ENCODE assay signal across 8 mouse cellular contexts in the genomic region with DNA sequence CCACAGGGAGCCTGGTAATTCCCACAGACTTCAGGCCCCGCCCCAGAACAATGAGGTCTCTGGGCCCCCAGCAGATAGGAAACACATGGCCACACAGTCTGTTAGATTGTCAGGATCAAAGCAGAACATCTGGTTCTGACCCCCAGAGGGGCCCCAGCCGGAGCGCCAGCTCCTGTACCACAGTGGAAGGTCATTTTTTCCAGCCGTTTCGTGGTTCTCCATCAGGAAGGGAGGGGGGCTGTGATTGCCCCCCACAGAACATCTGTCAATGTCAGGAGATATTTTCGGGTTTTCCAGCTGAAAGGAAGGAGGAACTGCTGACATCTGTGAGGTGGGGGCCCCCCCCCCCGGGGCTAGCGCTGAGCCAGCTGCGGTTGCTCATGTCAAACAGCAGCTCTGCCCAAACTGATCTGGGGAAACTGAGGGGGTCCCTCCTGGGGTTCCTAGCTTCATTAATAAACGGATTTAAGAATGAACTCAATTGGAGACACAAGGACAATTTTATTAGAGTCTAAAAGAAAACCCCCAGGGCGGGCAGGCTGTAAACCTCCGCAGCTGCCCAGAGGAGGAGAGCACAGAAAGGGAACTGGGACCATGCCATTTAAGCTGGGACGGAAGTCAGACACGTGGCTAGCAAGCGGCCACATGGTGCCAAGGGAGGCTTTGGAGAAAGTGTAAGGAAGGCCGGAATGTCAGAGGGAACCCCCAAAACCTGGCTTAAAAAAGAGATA. TPM values are rescaled to one million over a fixed set of nuclear protein-coding genes. Genes with fewer than 3 reads are reported as not detected.
A peak's percentile ranks its signal among the peaks of the same experiment; 100 is the strongest.
DNase-seq lines count a peak whose midpoint lies in the region; ATAC-seq and TF ChIP-seq lines count a peak whose summit lies in the region.

No protein-coding gene starts in this region.

- H3K4me1 ChIP-seq in kidney, embryonic 15.5 days: peaks cover 46% of the 10 kb centered on the region
- H3K4me1 ChIP-seq in embryonic facial prominence, embryonic 15.5 days: peaks cover 21% of the 10 kb centered on the region
- H3K4me1 ChIP-seq in lung, adult 2 months (ENCODE audit: control insufficient read depth, insufficient read depth, low read length): peaks cover 3% of the 10 kb centered on the region; the same call in 1 of the 2 replicates
- peaks cover 11% of the 10 kb centered on the region for H3K4me1 ChIP-seq in neural tube, embryonic 14.5 days (ENCODE audit: control insufficient read depth, insufficient read depth, low read length)

- no peaks in the 10 kb centered on the region for H3K36me3 ChIP-seq in kidney, embryonic 15.5 days
- no peaks in the 10 kb centered on the region for H3K36me3 ChIP-seq in embryonic facial prominence, embryonic 15.5 days
- no peaks in the 10 kb centered on the region for H3K36me3 ChIP-seq in neural tube, embryonic 14.5 days (ENCODE audit: control insufficient read depth, insufficient read depth, low read length)

- no peaks in the 10 kb centered on the region for H3K9me3 ChIP-seq in kidney, embryonic 15.5 days (replicated peaks)
- H3K9me3 ChIP-seq in embryonic facial prominence, embryonic 15.5 days (replicated peaks): no peaks in the 10 kb centered on the region
- H3K9me3 ChIP-seq in neural tube, embryonic 14.5 days (ENCODE audit: control insufficient read depth, low read length): no peaks in the 10 kb centered on the region

- 0 out of 2 replicates have a peak overlapping the region, but pooled peaks have one; percentile 6 for H3K9ac ChIP-seq in kidney, embryonic 15.5 days
- H3K9ac ChIP-seq in embryonic facial prominence, embryonic 15.5 days: no peak overlapping the region
- no peak overlapping the region; the same call in 1 of the 2 replicates for H3K9ac ChIP-seq in neural tube, embryonic 14.5 days (replicated peaks; ENCODE audit: low read depth, low read length)

- H3K4me3 ChIP-seq in kidney, embryonic 15.5 days (replicated peaks): 0 out of 2 replicates have a peak overlapping the region, but pooled peaks have one; percentile 7
- 0 out of 2 replicates have a peak overlapping the region, but pooled peaks have one; percentile 2 for H3K4me3 ChIP-seq in embryonic facial prominence, embryonic 15.5 days (replicated peaks)
- no peak overlapping the region for H3K4me3 ChIP-seq in lung, adult 2 months (replicated peaks; ENCODE audit: extremely low read depth, low read depth, low read length)
- no peak overlapping the region for H3K4me3 ChIP-seq in neural tube, embryonic 14.5 days (ENCODE audit: low read depth, low read length)

- peak overlapping the region; percentile 46 for H3K4me2 ChIP-seq in kidney, embryonic 15.5 days
- H3K4me2 ChIP-seq in embryonic facial prominence, embryonic 15.5 days (replicated peaks): peak overlapping the region; percentile 39
- H3K4me2 ChIP-seq in neural tube, embryonic 14.5 days (ENCODE audit: low read depth, low read length): peak overlapping the region; percentile 20; the same call in 1 of the 2 replicates

- TF ChIP-seq CTCF in lung, adult 2 months (IDR thresholded peaks at IDR 0.05; ENCODE audit: insufficient read depth, low read length): no peak

- no peak for TF ChIP-seq POLR2A in lung, adult 2 months (IDR thresholded peaks at IDR 0.05; ENCODE audit: borderline replicate concordance, extremely low read depth, low read depth, low read length)

- ATAC-seq in kidney, embryonic 15.5 days (replicated peaks; ENCODE audit: low FRiP score): peak; percentile 78
- ATAC-seq in embryonic facial prominence, embryonic 15.5 days (ENCODE audit: insufficient number of reproducible peaks, low FRiP score, low TSS enrichment, low read depth): peak; percentile 48; the same call in 1 of the 2 replicates
- peak; percentile 57 to 73 for ATAC-seq in hematopoietic stem cell, adult 5-6 weeks (replicated peaks in 1 of 2; ENCODE audit: insufficient read depth in 1 of 2, low FRiP score in 2 of 2, low TSS enrichment in 1 of 2, low read depth in 1 of 2, poor library complexity in 2 of 2, severe bottlenecking in 2 of 2)
- ATAC-seq in neural tube, embryonic 14.5 days (ENCODE audit: low read depth): peak; percentile 58; the same call in 1 of the 2 replicates

- no peaks in the 10 kb centered on the region for H3K27me3 ChIP-seq in kidney, embryonic 15.5 days
- H3K27me3 ChIP-seq in embryonic facial prominence, embryonic 15.5 days: no peaks in the 10 kb centered on the region
- no peaks in the 10 kb centered on the region for H3K27me3 ChIP-seq in neural tube, embryonic 14.5 days (ENCODE audit: control insufficient read depth, insufficient read depth, low read length)

- WGBS in kidney, embryonic 15.5 days: 1% methylated on average over 16 of the region's 16 CpGs
- 2% methylated on average over 16 of the region's 16 CpGs for WGBS in embryonic facial prominence, embryonic 15.5 days
- WGBS in lung, adult 2 months: 7% methylated on average over 16 of the region's 16 CpGs
- 3% methylated on average over 16 of the region's 16 CpGs for WGBS in neural tube, embryonic 14.5 days

- no peak for DNase-seq in kidney, adult 11 months
- peak; percentile 20 for DNase-seq in lung, adult 2 months
- DNase-seq in layer of hippocampus, postnatal 10 days (ENCODE audit: low spot score in 2 of 2): no peak
- DNase-seq in T-cell, adult 2 months (ENCODE audit: low spot score): no peak

- H3K27ac ChIP-seq in kidney, embryonic 15.5 days: peak overlapping the region; percentile 80
- no peak overlapping the region for H3K27ac ChIP-seq in embryonic facial prominence, embryonic 15.5 days (replicated peaks)
- 0 out of 2 replicates have a peak overlapping the region, but pooled peaks have one; percentile 2 for H3K27ac ChIP-seq in neural tube, embryonic 14.5 days (ENCODE audit: low read depth, low read length)

RNA-seq across cellular contexts. Expression of a gene that starts 16.0 kb away (rescaled TPM):
- 26.8 and 28.8 TPM in 2 replicates for polyA plus RNA-seq in kidney, embryonic 15.5 days (2015; fragmentation: Nextera tagmentation; extraction: Ambion mirVana)
- 47.0 and 55.0 TPM in 2 replicates for polyA plus RNA-seq in embryonic facial prominence, embryonic 15.5 days (2015; fragmentation: Nextera tagmentation; extraction: Ambion mirVana)
- 128 and 156 TPM in 2 replicates for total RNA-seq in hematopoietic stem cell, adult 5-6 weeks (2017)
- polyA plus RNA-seq in lung, adult 2 months (2012; rRNA removed): 40.6 and 49.6 TPM in 2 replicates
- 9.2 and 11.8 TPM in 2 replicates for polyA plus RNA-seq in neural tube, embryonic 14.5 days (2014; fragmentation: Nextera tagmentation; extraction: Ambion mirVana)
- total RNA-seq in layer of hippocampus, postnatal 10 days (2021): 10 to 100 TPM; 64.7 to 68.5 TPM

RNA-seq across cellular contexts. Expression of a gene that starts 18.5 kb away (rescaled TPM):
- 20.3 and 20.7 TPM in 2 replicates for polyA plus RNA-seq in kidney, embryonic 15.5 days (2015; fragmentation: Nextera tagmentation; extraction: Ambion mirVana)
- polyA plus RNA-seq in embryonic facial prominence, embryonic 15.5 days (2015; fragmentation: Nextera tagmentation; extraction: Ambion mirVana): 17.0 and 18.6 TPM in 2 replicates
- total RNA-seq in hematopoietic stem cell, adult 5-6 weeks (2017): 5.4 and 8.2 TPM in 2 replicates
- polyA plus RNA-seq in lung, adult 2 months (2012; rRNA removed): 29.2 and 34.6 TPM in 2 replicates
- polyA plus RNA-seq in neural tube, embryonic 14.5 days (2014; fragmentation: Nextera tagmentation; extraction: Ambion mirVana): 18.8 and 24.4 TPM in 2 replicates
- 10 to 100 TPM; 45.5 to 60.7 TPM for total RNA-seq in layer of hippocampus, postnatal 10 days (2021)

RNA-seq across cellular contexts. Expression of a gene that starts 58.1 kb away (rescaled TPM):
- polyA plus RNA-seq in kidney, embryonic 15.5 days (2015; fragmentation: Nextera tagmentation; extraction: Ambion mirVana): not detected in 2 replicates
- polyA plus RNA-seq in embryonic facial prominence, embryonic 15.5 days (2015; fragmentation: Nextera tagmentation; extraction: Ambion mirVana): not detected in 2 replicates
- not detected in 2 replicates for total RNA-seq in hematopoietic stem cell, adult 5-6 weeks (2017)
- not detected in 2 replicates for polyA plus RNA-seq in lung, adult 2 months (2012; rRNA removed)
- polyA plus RNA-seq in neural tube, embryonic 14.5 days (2014; fragmentation: Nextera tagmentation; extraction: Ambion mirVana): 0.08 TPM in 1 of 2 replicates, not detected in the other
- under 1 TPM; 0.21 to 0.69 TPM for total RNA-seq in layer of hippocampus, postnatal 10 days (2021)

Comparison
In these comparisons a context has a peak if more than half of its experiments do, and no peak if none do; other contexts are left out.
1. H3K4me3 ChIP-seq: peak in kidney, embryonic 15.5 days (single experiment) and embryonic facial prominence, embryonic 15.5 days (single experiment); none in lung, adult 2 months (single experiment) and neural tube, embryonic 14.5 days (single experiment).
2. Peak in every context shown above with its lines, with median percentiles within 50 percentile points of each other: ATAC-seq and H3K4me2 ChIP-seq.